Mouse (Mus musculus) thymus, adult 2 months (tissue): Measurements from ENCODE around the gene Slc23a4. TPM values are rescaled to one million over a fixed set of nuclear protein-coding genes. Genes with fewer than 3 reads are reported as not detected.
A peak's percentile ranks its signal among the peaks of the same experiment; 100 is the strongest.

ENCODE experiments used
- DNase-seq: peaks from one replicate; pipeline ENCODE4 v3.0.0; 2021
- H3K27ac ChIP-seq: fragments of 200-500 bp; 2 replicates; pipeline ENCODE4 v1.5.1; 2012; ENCODE audit warnings: low read length, control low read depth; ENCODE audit not compliant: control insufficient read depth, insufficient read depth
- H3K27me3 ChIP-seq: fragments of 200-500 bp; 2 replicates; pipeline ENCODE4 v1.6.1; 2012; ENCODE audit warnings: mild to moderate bottlenecking, low read length, moderate library complexity, mixed read lengths; ENCODE audit not compliant: control insufficient read depth, insufficient read depth
- H3K36me3 ChIP-seq: fragments of 200-500 bp; 2 replicates; pipeline ENCODE4 v1.6.1; 2012; ENCODE audit warnings: mild to moderate bottlenecking, low read length, moderate library complexity; ENCODE audit not compliant: control insufficient read depth, insufficient read depth
- H3K4me1 ChIP-seq: fragments of 200-500 bp; replicated peaks from 2 replicates; pipeline ENCODE4 v1.6.1; 2012; ENCODE audit warnings: low read length; ENCODE audit not compliant: control insufficient read depth, insufficient read depth
- H3K4me3 ChIP-seq: fragments of 200-500 bp; 2 replicates; pipeline ENCODE4 v1.5.1; 2012; ENCODE audit warnings: mild to moderate bottlenecking, low read length, control low read depth, moderate library complexity; ENCODE audit not compliant: control insufficient read depth, insufficient read depth
- CTCF ChIP-seq: fragments of 200-500 bp; IDR thresholded peaks from 2 replicates; pipeline ENCODE4 v1.5.1; 2012; ENCODE audit warnings: mild to moderate bottlenecking, control low read depth, low read length, moderate library complexity, borderline replicate concordance; ENCODE audit not compliant: control insufficient read depth, poor library complexity, insufficient read depth; ENCODE audit errors: extremely low read depth
- POLR2A ChIP-seq: fragments of 200-500 bp; IDR thresholded peaks from 2 replicates; pipeline ENCODE4 v1.6.1; 2012; ENCODE audit warnings: mild to moderate bottlenecking, low read length, control low read depth, moderate library complexity; ENCODE audit not compliant: control insufficient read depth, poor library complexity, insufficient read depth; ENCODE audit errors: extremely low read depth
- WGBS: fragments of 180-500 bp; shearing (Covaris S2); methylation state at CpG from one replicate; pipeline ENCODE4 v1.1.7; 2018; 5-methylcytosine and 5-hydroxymethylcytosine counted together
- polyA plus RNA-seq: library from polyadenylated mRNA; depleted of rRNA; stranded (reverse); fragments of >200 nt; gene quantifications from 2 replicates; pipeline ENCODE4 v1.2.3, GENCODE M21; 2012

Gene Slc23a4
- polyA plus RNA-seq, 1 experiment: 8.1 TPM

GRCm38 (mm10) chr6:34909631-34910345 is 78.4 kb downstream of the Slc23a4 start:
- H3K27me3 ChIP-seq: no peaks in the 10 kb centered on the region
- peaks cover 6% of the 10 kb centered on the region for H3K4me1 ChIP-seq
- peaks cover 21% of the 10 kb centered on the region for H3K36me3 ChIP-seq
- no peak for TF ChIP-seq CTCF
- no peak for TF ChIP-seq POLR2A
- WGBS: 48% methylated on average over 8 of the region's 8 CpGs
- H3K27ac ChIP-seq: peak overlapping the region; percentile 5; the same call in 1 of the 2 replicates
- no peak for DNase-seq
- peak overlapping the region; percentile 72 for H3K4me3 ChIP-seq

DNA sequence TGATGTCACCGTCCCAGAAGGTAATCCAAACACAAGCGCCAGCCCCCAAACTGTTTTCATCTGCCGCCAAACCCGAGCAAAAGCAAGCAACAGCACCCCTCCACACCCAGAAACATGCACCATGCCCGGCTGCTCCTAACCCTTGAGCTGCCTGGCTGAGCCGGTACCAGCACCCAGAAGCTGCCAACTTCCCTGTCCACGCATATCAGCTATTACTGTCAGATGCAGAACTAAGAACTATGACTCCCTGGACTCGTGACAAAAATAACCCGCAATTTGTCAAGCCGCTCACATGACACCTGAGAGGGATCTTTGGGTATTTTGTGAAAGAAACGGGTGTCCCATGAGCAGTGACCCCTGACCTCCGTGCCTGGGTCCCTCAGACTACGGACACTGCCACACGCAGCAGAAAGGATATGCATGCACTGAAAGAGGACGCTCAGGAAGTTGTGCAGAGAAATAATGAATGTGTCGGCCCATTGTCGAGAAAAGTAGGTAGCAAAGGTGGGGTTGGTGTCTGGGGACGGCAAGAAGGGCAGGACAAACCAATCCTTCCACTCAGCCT is 80.4 kb downstream of the Slc23a4 start:
- H3K4me3 ChIP-seq: no peak overlapping the region
- DNase-seq: no peak
- no peaks in the 10 kb centered on the region for H3K27me3 ChIP-seq
- TF ChIP-seq POLR2A (no peak), CTCF (no peak)
- peaks cover 35% of the 10 kb centered on the region for H3K36me3 ChIP-seq
- 94% methylated on average over 18 of the region's 18 CpGs for WGBS
- H3K27ac ChIP-seq: no peak overlapping the region
- peaks cover 6% of the 10 kb centered on the region for H3K4me1 ChIP-seq

- TF ChIP-seq CTCF: no peak
- TF ChIP-seq POLR2A: no peak
- 84% methylated on average over 2 of the region's 2 CpGs for WGBS
- peaks cover 39% of the 10 kb centered on the region for H3K36me3 ChIP-seq
- no peak overlapping the region for H3K4me3 ChIP-seq
- no peaks in the 10 kb centered on the region for H3K27me3 ChIP-seq
- DNase-seq: no peak
- H3K27ac ChIP-seq: no peak overlapping the region
- peaks cover 8% of the 10 kb centered on the region for H3K4me1 ChIP-seq
These were observed 81.0 kb downstream of the Slc23a4 start for GRCm38 (mm10) chr6:34907121-34907614.

DNA sequence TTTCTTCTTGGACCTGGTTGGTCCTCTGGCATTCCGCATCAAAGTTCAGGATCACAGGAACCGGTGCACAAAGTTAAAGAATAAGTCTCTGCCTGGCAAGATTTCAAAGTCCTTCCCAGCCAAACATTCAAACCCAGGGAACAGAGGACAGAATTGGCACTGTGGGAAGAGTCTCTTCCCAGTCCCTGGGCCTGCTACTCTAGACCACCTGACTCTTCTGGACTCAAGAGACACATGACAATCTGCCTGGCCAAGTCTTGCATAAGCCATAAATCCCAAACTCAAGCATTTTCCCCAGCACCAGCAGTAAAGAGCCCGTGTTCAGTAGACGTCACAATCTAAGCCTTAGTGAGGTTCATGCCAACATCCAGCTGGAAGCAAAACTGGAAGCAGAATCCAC is 81.5 kb downstream of the Slc23a4 start:
- TF ChIP-seq CTCF (no peak), POLR2A (no peak)
- 96% methylated on average over 4 of the region's 4 CpGs for WGBS
- H3K36me3 ChIP-seq: peaks cover 43% of the 10 kb centered on the region
- no peak overlapping the region for H3K4me3 ChIP-seq
- H3K4me1 ChIP-seq: peaks cover 12% of the 10 kb centered on the region
- no peaks in the 10 kb centered on the region for H3K27me3 ChIP-seq
- no peak overlapping the region for H3K27ac ChIP-seq
- DNase-seq: no peak

GRCm38 (mm10) chr6:34906125-34906524 is 82.1 kb downstream of the Slc23a4 start:
- no peak for DNase-seq
- no peak for TF ChIP-seq CTCF
- no peak for TF ChIP-seq POLR2A
- Histone ChIP-seq H3K4me3 (no peak overlapping the region), H3K27me3 (no peaks in the 10 kb centered on the region), H3K36me3 (peaks cover 49% of the 10 kb centered on the region), H3K27ac (no peak overlapping the region), H3K4me1 (peaks cover 12% of the 10 kb centered on the region)
- 65% methylated on average over 2 of the region's 2 CpGs for WGBS

DNA sequence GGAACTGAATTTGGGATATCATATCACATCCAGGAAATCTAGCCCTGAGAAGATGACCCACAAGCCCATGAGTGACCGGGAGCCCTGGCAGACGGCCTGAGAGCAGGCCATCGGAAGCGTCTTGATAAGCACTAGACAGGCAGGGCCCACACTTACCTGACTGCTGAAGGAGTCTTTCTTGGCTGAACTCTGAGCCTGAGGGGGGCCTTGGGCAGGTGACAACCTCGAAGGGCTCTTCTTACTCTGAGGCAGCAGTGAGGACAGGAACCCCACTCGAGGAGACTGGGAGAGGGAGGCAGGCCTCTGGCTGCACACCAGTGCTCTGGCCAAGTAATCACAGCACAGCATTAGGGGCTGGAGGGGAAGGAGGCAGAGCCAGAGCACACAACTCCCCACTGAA is 83.8 kb downstream of the Slc23a4 start:
- Histone ChIP-seq H3K27me3 (no peaks in the 10 kb centered on the region), H3K4me3 (no peak overlapping the region), H3K4me1 (peaks cover 6% of the 10 kb centered on the region), H3K36me3 (peaks cover 56% of the 10 kb centered on the region), H3K27ac (no peak overlapping the region)
- DNase-seq: no peak
- WGBS: 94% methylated on average over 6 of the region's 6 CpGs
- TF ChIP-seq CTCF (no peak), POLR2A (no peak)

DNA sequence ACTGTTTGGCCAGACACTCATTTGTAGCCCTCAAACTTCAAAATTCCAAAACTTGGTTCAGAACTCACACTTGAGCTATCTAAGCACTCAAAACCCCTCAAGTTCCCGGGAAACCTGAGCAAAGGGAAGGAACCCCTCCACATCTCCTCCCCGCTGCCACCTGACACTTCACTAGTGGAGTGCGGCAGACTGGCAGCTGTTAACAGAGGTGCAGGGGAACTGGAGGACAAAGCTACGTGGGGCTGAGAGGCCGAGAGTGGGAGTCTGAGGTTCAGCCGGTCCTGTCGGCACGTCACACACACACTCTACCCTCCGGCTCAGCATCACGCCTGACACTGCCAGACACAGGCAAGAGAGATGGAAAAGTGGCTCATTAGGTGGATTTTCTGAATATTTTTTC is 84.4 kb downstream of the Slc23a4 start:
- TF ChIP-seq CTCF: no peak
- no peak for TF ChIP-seq POLR2A
- H3K27me3 ChIP-seq: no peaks in the 10 kb centered on the region
- WGBS: 92% methylated on average over 10 of the region's 10 CpGs
- H3K36me3 ChIP-seq: peaks cover 60% of the 10 kb centered on the region
- peaks cover 6% of the 10 kb centered on the region for H3K4me1 ChIP-seq
- no peak overlapping the region for H3K4me3 ChIP-seq
- no peak for DNase-seq
- H3K27ac ChIP-seq: no peak overlapping the region
